Mouse (Mus musculus) gastrocnemius, postnatal 36 days (tissue): ENCODE measurements around the gene Nr3c2. TPM values are rescaled to one million over a fixed set of nuclear protein-coding genes. Genes with fewer than 3 reads are reported as not detected.

Experiments used
- DNase-seq, 2 experiments: peaks; one replicate each; pipeline ENCODE4 v3.0.0; 2022
- intact Hi-C: fragments of 180-260 bp; cut with DNase I; formaldehyde crosslinking; loops from one replicate; pipeline ENCODE4 v1.15.1; 2025
- total RNA-seq, 2 experiments: library from RNA; stranded (reverse); gene quantifications; 2 replicates each; pipeline ENCODE4 v1.2.3; 2021

The Nr3c2 gene
- total RNA-seq, 2 experiments from 2014 or later: 6.1 to 7.6 TPM

GRCm38 (mm10) chr8:77145285-77145684, 246.0 kb downstream of the Nr3c2 start:
- intact Hi-C loops: no loop called here
- no peak for DNase-seq

GRCm38 (mm10) chr8:77154496-77154895, 255.3 kb downstream of the Nr3c2 start:
- intact Hi-C loops: no loop called here
- no peak for DNase-seq

GRCm38 (mm10) chr8:77169320-77169719, 270.1 kb downstream of the Nr3c2 start:
- intact Hi-C loops: no loop called here
- DNase-seq: no peak

- no peak for DNase-seq
- intact Hi-C loops: no loop called here
Measured at GRCm38 (mm10) chr8:77169757-77170438, 270.7 kb downstream of the Nr3c2 start.

GRCm38 (mm10) chr8:77170439-77170759, 271.2 kb downstream of the Nr3c2 start:
- intact Hi-C loops: no loop called here
- no peak for DNase-seq

- DNase-seq: no peak
- intact Hi-C loops: no loop called here
Measured at GRCm38 (mm10) chr8:77173075-77173657, 273.9 kb downstream of the Nr3c2 start.

- DNase-seq: no peak
- intact Hi-C loops: no loop called here
Measured at GRCm38 (mm10) chr8:77173736-77174135, 274.5 kb downstream of the Nr3c2 start.

- intact Hi-C loops: no loop called here
- no peak for DNase-seq
Measured at GRCm38 (mm10) chr8:77175471-77175870, 276.2 kb downstream of the Nr3c2 start.

- intact Hi-C loops: no loop called here
- no peak for DNase-seq
Measured at GRCm38 (mm10) chr8:77176343-77176742, 277.1 kb downstream of the Nr3c2 start.

GRCm38 (mm10) chr8:77185816-77186215, 286.6 kb downstream of the Nr3c2 start:
- intact Hi-C loops: no loop called here
- DNase-seq: no peak

- DNase-seq: no peak
- intact Hi-C loops: no loop called here
Measured at GRCm38 (mm10) chr8:77186914-77187536, 287.8 kb downstream of the Nr3c2 start.

GRCm38 (mm10) chr8:77187748-77188147, 288.5 kb downstream of the Nr3c2 start:
- intact Hi-C loops: no loop called here

GRCm38 (mm10) chr8:77188298-77188697, 289.1 kb downstream of the Nr3c2 start:
- intact Hi-C loops: no loop called here
- DNase-seq: no peak

More at GRCm38 (mm10) chr8:77187748-77188147, 288.5 kb downstream of the Nr3c2 start:
- DNase-seq: no peak

GRCm38 (mm10) chr8:77189318-77189717, 290.1 kb downstream of the Nr3c2 start:
- DNase-seq: peak in 1 of 2 experiments; percentile 11

GRCm38 (mm10) chr8:77190393-77190792, 291.2 kb downstream of the Nr3c2 start:
- intact Hi-C loops: no loop called here
- no peak for DNase-seq

More at GRCm38 (mm10) chr8:77189318-77189717, 290.1 kb downstream of the Nr3c2 start:
- intact Hi-C loops: no loop called here

GRCm38 (mm10) chr8:77209297-77209696, 310.1 kb downstream of the Nr3c2 start:
- intact Hi-C loops: no loop called here
- DNase-seq: no peak

- intact Hi-C loops: no loop called here
- DNase-seq: no peak
Measured at GRCm38 (mm10) chr8:77213893-77214464, 314.7 kb downstream of the Nr3c2 start.

GRCm38 (mm10) chr8:77214665-77215064, 315.4 kb downstream of the Nr3c2 start:
- DNase-seq: no peak
- intact Hi-C loops: no loop called here

GRCm38 (mm10) chr8:77215191-77215590, 315.9 kb downstream of the Nr3c2 start:
- intact Hi-C loops: no loop called here

GRCm38 (mm10) chr8:77223123-77223522, 323.9 kb downstream of the Nr3c2 start:
- DNase-seq: no peak
- intact Hi-C loops: no loop called here

More at GRCm38 (mm10) chr8:77215191-77215590, 315.9 kb downstream of the Nr3c2 start:
- DNase-seq: no peak

- no peak for DNase-seq
- intact Hi-C loops: no loop called here
Measured at GRCm38 (mm10) chr8:77227742-77228141, 328.5 kb downstream of the Nr3c2 start.

- DNase-seq: no peak
- intact Hi-C loops: no loop called here
Measured at GRCm38 (mm10) chr8:77228688-77229087, 329.4 kb downstream of the Nr3c2 start.
